Mouse (Mus musculus) Patski (cell line): ENCODE data around the gene Sorcs2. TPM values are rescaled to one million over a fixed set of nuclear protein-coding genes. Genes with fewer than 3 reads are reported as not detected.

Source experiments
- ATAC-seq: fragments of 100-300 bp; one replicate; pipeline ENCODE4 v1.8.0; 2021
- CTCF ChIA-PET: fragments of 350-600 bp; sonication (Branson Sonifier 250); formaldehyde crosslinking; loops from one replicate; lab custom pipeline; 2022; ENCODE audit warnings: inconsistent platforms; lab: Charles Lee
- POLR2A ChIA-PET: fragments of 350-600 bp; sonication (Branson Sonifier 250); formaldehyde crosslinking; loops from one replicate; lab custom pipeline; 2022; ENCODE audit warnings: antibody characterized with exemption, inconsistent platforms; lab: Charles Lee
- DNase-seq: peaks from one replicate; pipeline ENCODE4 v3.0.0-alpha.2; 2011; ENCODE audit warnings: low read depth, low spot score
- H3K27me3 ChIP-seq: fragments of 371-371 bp; one replicate; pipeline ENCODE4 v1.5.1; 2021
- CTCF ChIP-seq: fragments of 100-300 bp; IDR thresholded peaks from one replicate; pipeline ENCODE4 v1.5.1; 2021
- in situ Hi-C: fragments of 300-500 bp; cut with MboI; formaldehyde crosslinking; loops from 3 replicates; pipeline ENCODE4 v1.11.1; 2018; ENCODE audit warnings: low pct_unique_long_range_greater_than_20kb, mixed read lengths
- polyA plus RNA-seq: library from polyadenylated mRNA; unstranded; gene quantifications from one replicate; pipeline ENCODE4 v1.2.3, GENCODE M21; 2021

The Sorcs2 gene
- polyA plus RNA-seq, 1 experiment from 2014 or later = 9.9 TPM

DNA sequence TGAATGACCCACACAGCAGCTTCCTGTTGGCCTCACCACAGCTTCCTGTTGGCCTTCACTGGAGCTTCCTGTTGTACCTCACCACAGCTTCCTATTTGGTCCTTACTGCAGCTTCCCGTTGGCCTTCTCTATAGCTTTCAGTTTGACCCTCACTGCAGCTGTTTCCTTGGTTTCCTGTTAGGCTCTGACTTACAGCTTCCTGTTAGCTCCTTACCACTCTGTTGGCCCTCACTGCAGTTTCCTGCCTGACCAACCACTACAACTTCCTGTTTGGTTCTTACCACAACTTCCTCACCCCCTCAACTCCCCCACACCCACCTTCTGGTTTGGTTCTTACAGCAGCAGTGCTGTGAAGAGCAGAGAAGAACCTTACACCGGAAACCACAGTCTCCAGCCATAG is 308.7 kb downstream of the Sorcs2 start:
- ATAC-seq = no peak
- ChIA-PET CTCF (no interaction called here), POLR2A (no interaction called here)
- no peak for DNase-seq
- H3K27me3 ChIP-seq = no peaks in the 10 kb centered on the region
- in situ Hi-C loops = no loop called here
- no peak for TF ChIP-seq CTCF

DNA sequence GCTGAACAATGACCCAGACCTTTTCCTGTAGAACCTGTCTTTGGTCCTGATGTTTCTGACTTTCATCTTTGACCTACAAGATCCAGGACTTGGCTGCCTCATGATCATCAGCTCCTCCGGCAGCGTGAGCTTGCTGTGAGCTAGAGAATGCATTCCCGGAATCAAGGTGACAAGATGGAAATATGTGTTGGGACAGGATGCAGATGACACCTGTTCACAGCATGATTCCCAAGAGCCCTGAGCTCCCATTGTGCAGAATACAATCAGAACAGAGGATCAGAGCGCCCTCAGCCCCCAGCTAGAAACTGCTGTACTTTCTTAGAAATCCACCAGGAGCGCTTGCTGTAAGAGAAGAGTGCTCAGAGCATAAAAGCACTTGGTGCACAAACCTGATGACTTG is 311.0 kb downstream of the Sorcs2 start:
- in situ Hi-C loops = no loop called here
- DNase-seq = no peak
- no peaks in the 10 kb centered on the region for H3K27me3 ChIP-seq
- no peak for TF ChIP-seq CTCF
- ChIA-PET CTCF (no interaction called here), POLR2A (no interaction called here)
- ATAC-seq = no peak

GRCm38 (mm10) chr5:36085621-36086020 is 312.3 kb downstream of the Sorcs2 start:
- no peak for TF ChIP-seq CTCF
- ATAC-seq (no peak), DNase-seq (no peak)
- in situ Hi-C loops = no loop called here
- CTCF ChIA-PET = no interaction called here
- no peaks in the 10 kb centered on the region for H3K27me3 ChIP-seq
- POLR2A ChIA-PET = no interaction called here

DNA sequence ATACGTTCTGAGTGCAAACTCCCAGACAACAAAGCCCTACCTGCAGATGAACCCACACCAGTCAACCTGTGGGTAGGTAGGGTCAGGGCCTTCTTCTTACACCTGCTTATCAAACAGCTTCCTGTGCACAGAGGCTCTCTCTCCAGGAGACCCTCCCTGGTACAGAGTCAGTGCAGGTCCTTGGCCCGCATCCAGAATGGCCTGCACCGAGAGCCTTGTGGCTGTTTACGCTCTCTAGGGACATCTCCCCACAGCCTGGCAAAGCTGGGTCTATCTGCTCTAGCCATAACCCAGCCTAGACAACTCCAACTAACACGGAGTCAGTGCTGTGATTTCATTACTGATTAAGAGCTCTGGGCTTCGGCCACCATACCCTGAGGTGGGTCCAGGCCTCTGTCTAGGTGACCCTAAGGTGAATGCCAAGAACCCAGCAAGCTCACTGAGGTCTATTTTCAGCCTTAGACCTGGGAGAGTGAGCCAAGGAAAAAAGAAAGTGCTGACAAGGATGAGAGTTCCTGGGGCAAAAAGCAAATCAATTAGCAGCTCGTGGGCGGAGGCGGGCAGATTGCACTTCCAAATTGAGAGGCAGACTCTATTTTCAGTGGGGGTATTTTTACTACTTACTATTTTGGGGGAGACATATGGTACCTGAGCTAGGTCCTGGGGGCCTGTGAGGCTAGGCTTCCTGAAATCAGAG is 313.9 kb downstream of the Sorcs2 start:
- POLR2A ChIA-PET = interaction anchor here (0.9 kb wide), 1 partner anchor 27 kb away, joined by 3 read pairs; no protein-coding TSS in a partner anchor
- H3K27me3 ChIP-seq = no peaks in the 10 kb centered on the region
- CTCF ChIA-PET = no interaction called here
- ATAC-seq (no peak), DNase-seq (no peak)
- in situ Hi-C loops = no loop called here
- no peak for TF ChIP-seq CTCF

- in situ Hi-C loops = no loop called here
Measured at GRCm38 (mm10) chr5:36081021-36081420, 316.9 kb downstream of the Sorcs2 start.

DNA sequence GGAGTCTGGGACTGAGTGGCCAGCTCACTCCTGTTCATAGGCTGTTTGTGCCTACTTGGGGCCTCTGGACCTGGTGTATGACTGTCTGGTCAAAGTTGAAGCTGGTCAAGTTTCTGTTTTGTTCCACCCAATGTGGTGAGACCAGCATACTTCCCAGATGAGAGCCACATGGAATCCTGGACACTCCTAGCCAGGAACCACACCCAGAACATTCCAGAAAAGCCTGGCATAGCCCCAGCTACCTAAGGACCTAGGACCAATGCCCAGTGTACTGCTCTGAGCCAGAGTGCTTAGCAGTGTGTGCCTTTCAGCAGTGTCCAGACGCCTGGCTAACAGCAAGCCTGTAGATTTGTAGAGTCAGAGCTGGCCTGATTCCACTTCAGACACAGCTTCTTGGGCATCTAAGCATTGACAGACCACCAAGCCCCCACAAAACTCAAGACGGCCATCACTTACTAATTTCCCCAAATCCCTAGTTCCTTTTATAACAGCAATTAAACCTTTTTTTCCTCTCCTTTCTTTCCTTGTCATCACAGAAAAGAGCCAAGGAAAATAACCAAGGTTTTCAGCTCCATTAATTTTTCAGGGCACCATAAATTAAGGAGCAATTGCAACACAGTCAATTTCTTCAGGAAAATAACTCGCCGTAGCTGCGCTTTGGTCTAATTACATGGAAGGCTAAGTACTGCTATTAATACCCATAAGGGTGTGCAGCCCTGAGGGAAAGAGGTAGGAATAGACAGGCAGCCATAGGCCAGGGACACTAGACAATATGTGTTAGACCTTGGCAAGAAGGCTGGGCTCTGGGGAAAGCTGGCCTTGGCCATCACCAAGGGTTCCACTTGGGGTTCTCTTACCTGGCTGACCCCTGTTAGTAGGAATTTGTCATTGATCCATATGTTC is 322.5 kb downstream of the Sorcs2 start:
- no peak for TF ChIP-seq CTCF
- in situ Hi-C loops = no loop called here
- ChIA-PET POLR2A (no interaction called here), CTCF (interaction anchor here (1.8 kb wide), 1 partner anchor 41 kb away, joined by 3 read pairs; no protein-coding TSS in a partner anchor)
- peak; percentile 88 for ATAC-seq
- H3K27me3 ChIP-seq = no peaks in the 10 kb centered on the region
- peak; percentile 93 for DNase-seq

More at GRCm38 (mm10) chr5:36081021-36081420, 316.9 kb downstream of the Sorcs2 start:
- ChIA-PET CTCF (no interaction called here), POLR2A (interaction anchor here (1.4 kb wide), 1 partner anchor 21 kb away, joined by 3 read pairs; no protein-coding TSS in a partner anchor)
- DNase-seq = no peak
- no peak for TF ChIP-seq CTCF
- ATAC-seq = no peak
- no peaks in the 10 kb centered on the region for H3K27me3 ChIP-seq

GRCm38 (mm10) chr5:36069503-36070360 is 328.2 kb downstream of the Sorcs2 start:
- POLR2A ChIA-PET = no interaction called here
- CTCF ChIA-PET = no interaction called here
- DNase-seq (peak; percentile 57), ATAC-seq (peak; percentile 51)
- no peaks in the 10 kb centered on the region for H3K27me3 ChIP-seq
- no peak for TF ChIP-seq CTCF
- in situ Hi-C loops = no loop called here

- no peak for ATAC-seq
- in situ Hi-C loops = no loop called here
- TF ChIP-seq CTCF = no peak
- no peak for DNase-seq
- POLR2A ChIA-PET = no interaction called here
- no peaks in the 10 kb centered on the region for H3K27me3 ChIP-seq
- CTCF ChIA-PET = interaction anchor here (0.8 to 1.6 kb wide), 3 partner anchors 11 to 1101 kb away, joined by 3 to 5 read pairs (median 3); no protein-coding TSS in a partner anchor
Measured at GRCm38 (mm10) chr5:36067651-36068181, 330.2 kb downstream of the Sorcs2 start.

GRCm38 (mm10) chr5:36057804-36058322 is 340.1 kb downstream of the Sorcs2 start:
- DNase-seq (no peak), ATAC-seq (no peak)
- in situ Hi-C loops = no loop called here
- H3K27me3 ChIP-seq = no peaks in the 10 kb centered on the region
- POLR2A ChIA-PET = no interaction called here
- CTCF ChIA-PET = interaction anchor here (1.0 to 2.0 kb wide), 2 partner anchors 10 to 21 kb away, joined by 3 to 5 read pairs; no protein-coding TSS in a partner anchor
- no peak for TF ChIP-seq CTCF
